Mouse (Mus musculus) ES-E14 (cell line): Measurements from ENCODE around the gene Clca2. TPM values are rescaled to one million over a fixed set of nuclear protein-coding genes. Genes with fewer than 3 reads are reported as not detected.

Source experiments
- DNase-seq: peaks from one replicate; pipeline ENCODE4 v3.0.0-alpha.2; 2013; ENCODE audit warnings: low read depth, low spot score
- H3K27ac ChIP-seq: 2 replicates; pipeline ENCODE4 v1.5.1; 2012; ENCODE audit warnings: low read depth, mild to moderate bottlenecking, low read length, moderate library complexity, mixed read lengths; ENCODE audit not compliant: poor library complexity, insufficient read depth, severe bottlenecking
- H3K36me3 ChIP-seq: 2 replicates; pipeline ENCODE4 v1.6.1; 2012; ENCODE audit warnings: mild to moderate bottlenecking, low read length, moderate library complexity, mixed read lengths; ENCODE audit not compliant: control insufficient read depth, poor library complexity, insufficient read depth, severe bottlenecking
- H3K4me1 ChIP-seq, 2 experiments: fragments of 150-350 bp in 1 of 2; sonication (generic) in 1 of 2; 2 replicates each; pipeline ENCODE4 v1.6.1; 2012; ENCODE audit warnings: low read length in 2 of 2, mild to moderate bottlenecking in 1 of 2, mixed read lengths in 1 of 2; ENCODE audit not compliant: control insufficient read depth in 2 of 2, insufficient read depth in 2 of 2, poor library complexity in 1 of 2
- H3K4me3 ChIP-seq, 2 experiments: fragments of 150-350 bp in 1 of 2; sonication (generic) in 1 of 2; 2 replicates each; pipeline ENCODE4 v1.5.1; 2012; ENCODE audit warnings: low read length in 2 of 2, low read depth in 1 of 2, mild to moderate bottlenecking in 1 of 2, mixed read lengths in 1 of 2; ENCODE audit not compliant: insufficient read depth in 1 of 2, poor library complexity in 1 of 2, severe bottlenecking in 1 of 2
- H3K9ac ChIP-seq: 2 replicates; pipeline ENCODE4 v1.6.1; 2012; ENCODE audit warnings: low read depth, mild to moderate bottlenecking, low read length, mixed read lengths; ENCODE audit not compliant: poor library complexity, insufficient read depth, severe bottlenecking
- H3K9me3 ChIP-seq: fragments of 150-350 bp; sonication (generic); 2 replicates; pipeline ENCODE4 v1.6.1; 2012; ENCODE audit warnings: low read depth, mild to moderate bottlenecking, low read length; ENCODE audit not compliant: control insufficient read depth, insufficient read depth
- CHD2 ChIP-seq: IDR thresholded peaks from 2 replicates; pipeline ENCODE4 v1.6.1; 2014; ENCODE audit warnings: mild to moderate bottlenecking, low read depth, low read length, inconsistent platforms
- HCFC1 ChIP-seq: IDR thresholded peaks from 2 replicates; pipeline ENCODE4 v1.6.1; 2012; ENCODE audit warnings: low read length, inconsistent platforms, borderline replicate concordance; ENCODE audit not compliant: insufficient read depth
- MAFK ChIP-seq: IDR thresholded peaks from 2 replicates; pipeline ENCODE4 v1.6.1; 2014; ENCODE audit warnings: mild to moderate bottlenecking, low read depth, low read length, inconsistent platforms; ENCODE audit not compliant: insufficient read depth
- ZC3H11A ChIP-seq: IDR thresholded peaks from 2 replicates; pipeline ENCODE4 v1.6.1; 2012; ENCODE audit warnings: low read depth, mild to moderate bottlenecking, inconsistent platforms, low read length, borderline replicate concordance
- ZNF384 ChIP-seq: IDR thresholded peaks from 2 replicates; pipeline ENCODE4 v1.6.1; 2012; ENCODE audit warnings: low read depth, low read length, inconsistent platforms
- in situ Hi-C, 2 experiments: fragments of 600-800 bp; cut with MboI; formaldehyde crosslinking; loops; one replicate each; pipeline ENCODE4 v1.15.1; 2025; ENCODE audit warnings: low sequenced_read_pairs in 2 of 2, inconsistent platforms in 1 of 2; ENCODE audit not compliant: unreplicated experiment in 2 of 2
- total RNA-seq: library from RNA; depleted of rRNA; stranded (reverse); fragments of 300-350 nt; gene quantifications from 2 replicates; pipeline ENCODE4 v1.2.3, GENCODE M21; 2012; rRNA removed

The Clca2 gene
- total RNA-seq, 1 experiment: not detected

GRCm38 (mm10) chr3:145032676-145033075 lies 66.6 kb downstream of the Clca2 start, which contains the start of gene Clca1:
Gene Clca1, minus strand, starts transcription at chr3:145032776.
- no peaks in the 10 kb centered on the region for H3K4me1 ChIP-seq
- H3K9ac ChIP-seq: no peak within 1 kb of the TSS
- no peaks in the 10 kb centered on the region for H3K9me3 ChIP-seq
- in situ Hi-C loops: no loop called here
- DNase-seq: no peak
- H3K36me3 ChIP-seq: no peaks in the 10 kb centered on the region
- TF ChIP-seq ZNF384: no peak
- no peak for TF ChIP-seq CHD2
- TF ChIP-seq ZC3H11A: no peak
- no peak for TF ChIP-seq HCFC1
- no peak for TF ChIP-seq MAFK
- H3K4me3 ChIP-seq: no peak within 1 kb of the TSS
- no peak within 1 kb of the TSS for H3K27ac ChIP-seq

- no peak overlapping the region for H3K27ac ChIP-seq
- H3K4me1 ChIP-seq: no peaks in the 10 kb centered on the region
- no peaks in the 10 kb centered on the region for H3K36me3 ChIP-seq
- no peak for TF ChIP-seq HCFC1
- no peak for TF ChIP-seq MAFK
- TF ChIP-seq ZNF384: no peak
- no peak for TF ChIP-seq ZC3H11A
- TF ChIP-seq CHD2: no peak
- H3K9ac ChIP-seq: no peak overlapping the region
- in situ Hi-C loops: loop anchor here in 1 of 2 experiments (10.0 kb wide), 1 partner anchor 203 kb away; no protein-coding TSS in a partner anchor
- DNase-seq: no peak
- no peak overlapping the region for H3K4me3 ChIP-seq
- no peaks in the 10 kb centered on the region for H3K9me3 ChIP-seq
These were observed 71.2 kb downstream of the Clca2 start for GRCm38 (mm10) chr3:145028036-145028435.

- Histone ChIP-seq H3K9ac (no peak overlapping the region), H3K9me3 (no peaks in the 10 kb centered on the region), H3K36me3 (no peaks in the 10 kb centered on the region), H3K27ac (no peak overlapping the region), H3K4me3 (no peak overlapping the region), H3K4me1 (no peaks in the 10 kb centered on the region)
- in situ Hi-C loops: loop anchor here in 1 of 2 experiments (10.0 kb wide), 1 partner anchor 202 kb away; no protein-coding TSS in a partner anchor
- peak; percentile 62 for DNase-seq
- TF ChIP-seq CHD2 (no peak), MAFK (peak; percentile 94), HCFC1 (no peak), ZC3H11A (peak; percentile 89)
These were observed 72.5 kb downstream of the Clca2 start for GRCm38 (mm10) chr3:145026750-145027149.

Other genes with a start within 250 kb of the Clca2 start
- 0.21 and 0.22 TPM in 2 replicates for gene Clca4b, start 166.9 kb downstream of the Clca2 start, total RNA-seq
- 0.16 and 0.22 TPM in 2 replicates for gene Clca4a, start 124.4 kb downstream of the Clca2 start, total RNA-seq
- gene Clca1, start 66.7 kb downstream of the Clca2 start, total RNA-seq: 0.09 and 0.16 TPM in 2 replicates
- gene Odf2l, start 19.1 kb upstream of the Clca2 start, total RNA-seq: 12.6 and 15.6 TPM in 2 replicates
- gene Col24a1, start 193.0 kb upstream of the Clca2 start, total RNA-seq: 0.09 TPM in 1 of 2 replicates, not detected in the other